In genomic region chr7:139787382-139787781, GRCm38 (mm10) we compare ENCODE assay signal across 24 mouse cellular contexts. TPM values are rescaled to one million over a fixed set of nuclear protein-coding genes. Genes with fewer than 3 reads are reported as not detected.
"Had no signal": no experiment of that assay in that cellular context is flagged by ENCODE, and none has a peak within 500 bp of the region (broad histone marks: within the 10 kb centered on the region; RNA-seq: fewer than 3 reads in every experiment).

No protein-coding gene starts in this region.

- H3K4me2 ChIP-seq: lung, embryonic 14.5 days; midbrain, embryonic 12.5 days; neural tube, embryonic 13.5 days; neural tube, embryonic 15.5 days; stomach, embryonic 15.5 days had no signal

- ATAC-seq: midbrain, embryonic 16.5 days had no signal

- H3K9me3 ChIP-seq: midbrain, embryonic 10.5 days; midbrain, embryonic 12.5 days; neural tube, embryonic 13.5 days; neural tube, embryonic 15.5 days; stomach, embryonic 15.5 days had no signal

- H3K36me3 ChIP-seq: midbrain, embryonic 10.5 days; midbrain, embryonic 12.5 days; neural tube, embryonic 13.5 days; neural tube, embryonic 15.5 days; stomach, embryonic 15.5 days had no signal

- DNase-seq: lung, adult 18-20 months; lung, embryonic 14.5 days; lung, postnatal 10 days; lung, postnatal 4 days; midbrain, embryonic 14.5 days; retina, postnatal 1 day; right cerebral cortex, adult 18-20 months; right cerebral cortex, postnatal 25 days; right cerebral cortex, postnatal 4 days; spleen, adult 18-20 months; thymus, adult 2 months; thymus, postnatal 25 days; thymus, postnatal 4 days had no signal

- H3K9ac ChIP-seq: lung, embryonic 14.5 days; midbrain, embryonic 12.5 days; neural tube, embryonic 13.5 days; neural tube, embryonic 15.5 days; stomach, embryonic 15.5 days had no signal

- H3K4me1 ChIP-seq: neural tube, embryonic 13.5 days; stomach, embryonic 15.5 days had no signal

- H3K27ac ChIP-seq: midbrain, embryonic 10.5 days; midbrain, embryonic 12.5 days; neural tube, embryonic 13.5 days; neural tube, embryonic 15.5 days; stomach, embryonic 15.5 days; stomach, postnatal 0 days had no signal

- H3K27me3 ChIP-seq: neural tube, embryonic 13.5 days; neural tube, embryonic 15.5 days; stomach, embryonic 15.5 days had no signal

- H3K4me3 ChIP-seq: midbrain, embryonic 10.5 days; midbrain, embryonic 12.5 days; myocyte; neural tube, embryonic 13.5 days; neural tube, embryonic 15.5 days; stomach, embryonic 15.5 days had no signal

RNA-seq across cellular contexts. Expression of gene Adgra1, which starts 46.6 kb away (rescaled TPM):
- total RNA-seq: megakaryocyte, adult 5-6 weeks; megakaryocyte-erythroid progenitor cell, adult 5-6 weeks had no signal
- polyA plus RNA-seq: lung, embryonic 14.5 days; lung, embryonic 16.5 days had no signal
